Mouse (Mus musculus): Measurements from ENCODE around the gene Fam71d. TPM values are rescaled to one million over a fixed set of nuclear protein-coding genes. Genes with fewer than 3 reads are reported as not detected.

The Fam71d gene
- total and polyA plus RNA-seq, 3 experiments: not detected

DNA sequence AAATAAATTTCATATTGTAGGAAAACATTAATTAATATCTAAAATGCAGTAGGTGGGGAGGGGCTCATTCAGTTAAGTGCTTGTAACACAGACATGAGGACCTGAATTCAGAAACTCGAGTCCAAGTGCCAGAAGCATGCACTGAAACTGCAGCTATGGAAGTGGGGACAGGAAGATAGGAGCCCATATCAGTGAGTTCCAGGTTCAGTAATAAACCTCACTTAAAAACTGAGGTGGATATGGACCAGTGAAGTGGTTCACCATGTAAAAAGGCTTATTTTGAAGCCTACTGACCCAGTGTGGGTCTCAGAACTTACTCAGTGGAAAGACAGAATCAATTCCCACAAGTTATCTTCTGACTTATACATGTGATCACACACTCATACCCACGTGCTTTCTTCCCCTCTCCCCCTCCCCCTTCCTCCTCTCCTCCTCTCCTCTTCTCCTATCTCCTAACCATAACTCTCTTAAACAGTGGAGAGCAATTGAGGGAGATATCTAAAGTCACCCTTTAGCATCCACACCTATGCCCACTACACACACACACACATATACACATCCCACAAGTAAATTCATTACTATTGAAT lies 31.5 kb upstream of the Fam71d start (continued):
- TF ChIP-seq MEF2A (IDR thresholded peaks at IDR 0.05; ENCODE audit: extremely low read depth, insufficient replicate concordance, low read depth, low read length, poor library complexity, severe bottlenecking): no peak
- TF ChIP-seq RCOR1 (IDR thresholded peaks at IDR 0.05; ENCODE audit: low read depth, low read length): no peak
- TF ChIP-seq POLR2A (IDR thresholded peaks at IDR 0.05; ENCODE audit: control insufficient read depth in 1 of 2, insufficient read depth in 1 of 2, low read depth in 1 of 2, low read length in 2 of 2, poor library complexity in 1 of 2): no peak
- TF ChIP-seq MYC (IDR thresholded peaks at IDR 0.05; ENCODE audit: low read depth, low read length): peak; percentile 93
- TF ChIP-seq ZNF384 (IDR thresholded peaks at IDR 0.05; ENCODE audit: low read depth, low read length): no peak
- TF ChIP-seq GABPA (IDR thresholded peaks at IDR 0.05; ENCODE audit: low read depth, low read length): no peak
- TF ChIP-seq ZMIZ1 (IDR thresholded peaks at IDR 0.05; ENCODE audit: low read depth, low read length): no peak
- no peak for TF ChIP-seq E2F4 (IDR thresholded peaks at IDR 0.05; ENCODE audit: borderline replicate concordance, low read depth, low read length)
- TF ChIP-seq MAX (IDR thresholded peaks at IDR 0.05; ENCODE audit: low read length): peak; percentile 85
- no peak for TF ChIP-seq SMC3 (IDR thresholded peaks at IDR 0.05; ENCODE audit: low read depth, low read length)
- no peak for TF ChIP-seq NRF1 (IDR thresholded peaks at IDR 0.05; ENCODE audit: insufficient read depth, low read depth, low read length, poor library complexity, severe bottlenecking)
- TF ChIP-seq ZC3H11A (IDR thresholded peaks at IDR 0.05; ENCODE audit: low read depth, low read length): no peak

DNA sequence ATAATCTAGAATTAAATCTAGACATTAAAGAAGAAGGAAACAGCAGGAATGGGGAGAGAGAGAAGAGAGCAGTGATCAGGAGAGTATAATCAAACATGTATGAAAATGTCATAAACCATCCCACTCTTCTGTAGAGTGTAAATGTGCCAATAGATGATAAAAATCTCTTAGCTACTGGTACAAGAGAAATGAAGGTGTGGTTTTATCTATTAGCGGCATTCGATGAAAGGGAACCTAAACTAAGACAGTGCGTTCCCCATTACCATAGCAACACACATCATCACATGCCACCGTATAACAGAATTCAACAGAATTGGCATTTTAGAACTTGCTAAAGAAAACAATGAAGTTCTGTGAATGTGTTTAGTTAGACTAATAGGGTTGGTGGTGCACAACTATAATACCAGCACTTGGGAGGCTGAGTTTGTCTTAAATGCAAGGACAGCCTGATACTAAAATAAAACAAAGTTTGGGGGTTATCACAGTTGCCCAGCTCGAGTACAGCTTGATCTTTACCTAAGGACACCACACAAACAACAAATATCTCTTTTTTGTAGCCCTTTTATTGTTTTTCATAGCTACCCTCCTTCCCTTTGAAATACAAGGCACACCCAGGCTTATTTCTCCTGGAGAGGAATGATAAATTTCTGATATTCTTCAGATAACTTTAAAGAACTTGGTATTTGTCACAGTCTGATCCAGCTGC lies 13.1 kb upstream of the Fam71d start:
- TF ChIP-seq POLR2A (IDR thresholded peaks at IDR 0.05; ENCODE audit: control insufficient read depth in 1 of 2, insufficient read depth in 1 of 2, low read depth in 1 of 2, low read length in 2 of 2, poor library complexity in 1 of 2) (no peak), ZKSCAN1 (IDR thresholded peaks at IDR 0.05; ENCODE audit: low read depth, low read length) (no peak), ZMIZ1 (IDR thresholded peaks at IDR 0.05; ENCODE audit: low read depth, low read length) (no peak)
- H3K9me3 ChIP-seq (replicated peaks; ENCODE audit: insufficient read depth, low read length): no peaks in the 10 kb centered on the region
- peaks cover 0 to 14% of the 10 kb centered on the region in 2 experiments; a peak in 2 of 4 replicates for H3K36me3 ChIP-seq (ENCODE audit: control insufficient read depth in 1 of 2, insufficient read depth in 2 of 2, low read length in 2 of 2)
- H3K4me3 ChIP-seq (ENCODE audit: control insufficient read depth in 1 of 2, insufficient read depth in 1 of 2, low read depth in 2 of 2, low read length in 2 of 2): no peak overlapping the region
- H3K79me2 ChIP-seq (ENCODE audit: control insufficient read depth, insufficient read depth, low read length, poor library complexity): no peaks in the 10 kb centered on the region
- DNase-seq (ENCODE audit: low read depth, low spot score): peak; percentile 41
- H3K27me3 ChIP-seq (ENCODE audit: control insufficient read depth in 1 of 2, insufficient read depth in 2 of 2, low read length in 2 of 2): no peaks in the 10 kb centered on the region
- no peak overlapping the region for H3K9ac ChIP-seq (ENCODE audit: control insufficient read depth, low read depth, low read length, poor library complexity, severe bottlenecking)
- no peak overlapping the region for H3K27ac ChIP-seq (ENCODE audit: control insufficient read depth, low read depth, low read length)
- peaks cover 4 to 6% of the 10 kb centered on the region in 2 experiments; a peak in 3 of 4 replicates for H3K4me1 ChIP-seq (ENCODE audit: control insufficient read depth in 1 of 2, insufficient read depth in 2 of 2, low read length in 2 of 2)

DNA sequence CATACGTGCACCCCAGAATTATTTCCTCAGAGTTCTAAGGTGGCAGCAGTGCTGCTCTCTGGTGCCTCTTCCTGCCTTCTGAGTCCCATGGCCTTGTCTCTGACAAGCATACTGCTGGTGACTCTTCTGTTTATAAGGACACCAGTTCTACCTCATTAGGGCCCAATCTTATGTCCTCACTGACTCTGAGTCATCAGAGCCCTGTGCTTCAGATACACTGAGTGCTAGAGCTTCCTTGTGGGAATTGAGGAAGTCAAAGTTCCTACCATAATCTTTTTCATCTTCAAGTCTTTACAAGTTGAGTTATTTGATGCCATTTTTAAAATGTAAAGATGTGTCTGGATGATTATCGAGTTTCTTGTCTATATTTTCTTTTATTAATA lies 12.5 kb upstream of the Fam71d start:
- Histone ChIP-seq H3K9me3 (replicated peaks; ENCODE audit: insufficient read depth, low read length) (no peaks in the 10 kb centered on the region), H3K36me3 (ENCODE audit: control insufficient read depth in 1 of 2, insufficient read depth in 2 of 2, low read length in 2 of 2) (peaks cover 0 to 14% of the 10 kb centered on the region in 2 experiments; a peak in 2 of 4 replicates), H3K27me3 (ENCODE audit: control insufficient read depth in 1 of 2, insufficient read depth in 2 of 2, low read length in 2 of 2) (no peaks in the 10 kb centered on the region), H3K4me3 (ENCODE audit: control insufficient read depth in 1 of 2, insufficient read depth in 1 of 2, low read depth in 2 of 2, low read length in 2 of 2) (no peak overlapping the region), H3K79me2 (ENCODE audit: control insufficient read depth, insufficient read depth, low read length, poor library complexity) (no peaks in the 10 kb centered on the region), H3K4me1 (ENCODE audit: control insufficient read depth in 1 of 2, insufficient read depth in 2 of 2, low read length in 2 of 2) (peaks cover 4 to 6% of the 10 kb centered on the region in 2 experiments; a peak in 3 of 4 replicates), H3K9ac (ENCODE audit: control insufficient read depth, low read depth, low read length, poor library complexity, severe bottlenecking) (no peak overlapping the region), H3K27ac (ENCODE audit: control insufficient read depth, low read depth, low read length) (no peak overlapping the region)
- TF ChIP-seq JUND (IDR thresholded peaks at IDR 0.05; ENCODE audit: low read depth, low read length): no peak
- TF ChIP-seq TCF12 (IDR thresholded peaks at IDR 0.05; ENCODE audit: low read depth, low read length): no peak
- no peak for TF ChIP-seq TAL1 (IDR thresholded peaks at IDR 0.05; ENCODE audit: low read length)
- TF ChIP-seq RCOR1 (IDR thresholded peaks at IDR 0.05; ENCODE audit: low read depth, low read length): no peak
- TF ChIP-seq UBTF (IDR thresholded peaks at IDR 0.05; ENCODE audit: borderline replicate concordance, insufficient read depth, low read depth, low read length): no peak
- no peak for TF ChIP-seq SMC3 (IDR thresholded peaks at IDR 0.05; ENCODE audit: low read depth, low read length)
- TF ChIP-seq KAT2A (conservative IDR thresholded peaks at IDR 0.05; ENCODE audit: low read depth, low read length): no peak
- no peak for TF ChIP-seq E2F4 (IDR thresholded peaks at IDR 0.05; ENCODE audit: borderline replicate concordance, low read depth, low read length)
- no peak for TF ChIP-seq POLR2A (IDR thresholded peaks at IDR 0.05; ENCODE audit: control insufficient read depth in 1 of 2, insufficient read depth in 1 of 2, low read depth in 1 of 2, low read length in 2 of 2, poor library complexity in 1 of 2)
- no peak for TF ChIP-seq MAZ (IDR thresholded peaks at IDR 0.05; ENCODE audit: low read depth, low read length)
- TF ChIP-seq EP300 (IDR thresholded peaks at IDR 0.05; ENCODE audit: low read depth in 1 of 2, low read length in 2 of 2): peak in 1 of 2 experiments; percentile 46; a peak in 2 of 4 replicates
- TF ChIP-seq TBP (IDR thresholded peaks at IDR 0.05; ENCODE audit: low read depth, low read length): peak; percentile 91
- DNase-seq (ENCODE audit: low read depth, low spot score): peak; percentile 77

All from MEL (cell line).